Mouse (Mus musculus): Measurements from ENCODE around the gene Crocc2.
A peak's percentile ranks its signal among the peaks of the same experiment; 100 is the strongest.
"Not testable (repeated sequence)": the region's sequence is repeated elsewhere in the genome, so short reads cannot be mapped to it uniquely, and the experiment has no call there.

The Crocc2 gene

GRCm38 (mm10) chr1:93162588-93162987, 5.9 kb upstream of the Crocc2 start:
- DNase-seq: no peak

DNA sequence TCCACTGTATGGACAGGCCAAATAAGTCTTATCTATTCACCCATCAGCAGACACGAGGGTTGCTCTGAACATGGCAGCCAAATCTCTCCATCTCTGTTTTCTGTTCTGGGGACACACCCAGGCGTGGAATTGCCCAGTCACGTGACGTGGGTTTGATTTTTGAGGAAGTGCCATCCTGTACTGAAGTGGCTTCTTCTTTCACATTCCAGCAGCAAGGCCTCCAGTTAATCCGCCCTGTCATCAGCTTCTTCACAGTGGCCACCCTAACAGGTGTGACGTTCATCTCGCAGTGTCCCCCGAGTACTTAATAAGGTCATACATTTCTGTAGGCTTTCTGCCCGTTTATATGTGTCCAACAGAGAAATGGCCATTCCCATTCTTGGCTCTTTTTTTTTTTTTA, 3.1 kb upstream of the Crocc2 start:
- DNase-seq: no peak

DNA sequence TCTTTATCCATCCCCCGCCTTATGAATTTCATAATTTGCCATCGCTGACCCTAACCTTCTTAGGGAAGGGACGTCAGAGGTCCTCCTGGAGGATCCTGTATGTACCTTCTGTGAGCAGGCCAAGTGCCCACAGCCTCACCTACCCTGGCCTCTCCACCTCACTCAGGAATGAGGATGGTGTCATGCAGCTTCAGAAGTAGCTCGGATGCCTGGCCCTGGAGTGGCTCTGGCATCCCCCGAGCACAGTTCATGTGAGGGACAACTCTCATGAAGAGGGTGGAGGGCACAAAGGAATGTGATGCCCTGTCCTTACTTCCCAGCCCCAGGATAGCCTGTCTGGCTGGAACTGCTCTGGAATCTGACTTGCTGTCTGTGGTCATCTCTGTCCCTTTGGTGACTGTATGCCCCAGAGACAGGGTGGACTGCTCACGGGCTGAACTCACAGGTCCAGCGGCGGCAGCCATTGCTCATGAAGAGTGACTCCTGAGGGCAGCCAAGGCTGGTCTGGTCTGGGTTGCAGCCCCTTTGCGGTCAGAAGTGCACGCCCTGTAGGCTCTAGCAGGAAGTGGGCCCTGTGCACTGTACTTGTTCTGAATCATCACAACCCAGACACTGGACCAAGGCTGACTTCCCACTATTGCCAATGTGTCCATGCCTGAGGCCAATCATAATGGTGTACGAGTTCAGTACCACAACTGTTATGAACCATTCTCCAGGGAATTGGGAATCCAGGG, 2.0 kb upstream of the Crocc2 start:
- DNase-seq: no peak

- DNase-seq: no peak
Measured at GRCm38 (mm10) chr1:93173665-93174064, 5.1 kb downstream of the Crocc2 start.

DNA sequence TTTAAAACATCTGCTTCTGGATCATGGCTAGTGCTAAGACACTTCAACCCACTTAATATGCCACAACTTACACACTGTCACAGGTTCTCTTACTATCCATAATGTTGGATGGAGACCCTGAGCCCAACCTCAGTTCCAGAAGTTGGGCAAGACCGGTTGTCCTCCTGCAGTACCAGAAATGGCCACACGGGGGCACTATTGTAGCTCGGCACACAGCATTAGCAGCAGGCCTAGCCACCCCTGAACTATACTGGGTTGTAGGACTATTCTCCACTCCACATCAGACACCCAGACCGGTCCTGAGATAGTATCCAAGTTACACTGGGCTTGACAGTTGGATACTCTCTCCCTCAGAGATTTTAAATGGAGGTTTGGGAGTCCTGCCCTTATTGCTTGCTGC, 5.9 kb downstream of the Crocc2 start:
- DNase-seq: peak; percentile 58

DNA sequence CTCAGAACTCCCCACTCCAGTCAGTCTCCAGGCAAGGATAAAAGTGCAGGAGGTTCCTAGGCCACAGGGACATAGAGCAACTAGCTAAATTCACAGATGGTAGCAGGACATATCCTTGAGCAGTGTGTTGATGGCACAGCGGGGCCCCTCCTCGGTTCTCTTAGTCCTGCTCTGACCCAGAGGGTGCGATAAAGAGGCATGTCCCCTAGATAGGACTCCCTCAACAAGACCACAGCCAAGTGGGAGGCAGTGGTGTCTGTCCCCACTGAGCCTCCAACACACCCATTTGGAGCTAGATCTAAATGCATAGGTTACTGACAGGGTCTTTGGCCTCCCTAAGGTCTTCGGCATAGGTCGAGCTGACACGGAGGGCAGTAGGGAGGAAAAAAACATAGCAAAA, 7.3 kb downstream of the Crocc2 start:
- no peak for DNase-seq

GRCm38 (mm10) chr1:93176525-93177332, 8.2 kb downstream of the Crocc2 start:
- peak; percentile 11 for DNase-seq

GRCm38 (mm10) chr1:93182281-93182680, 13.8 kb downstream of the Crocc2 start:
- DNase-seq: no peak

GRCm38 (mm10) chr1:93184071-93184828, 15.7 kb downstream of the Crocc2 start:
- peak; percentile 47 for DNase-seq

DNA sequence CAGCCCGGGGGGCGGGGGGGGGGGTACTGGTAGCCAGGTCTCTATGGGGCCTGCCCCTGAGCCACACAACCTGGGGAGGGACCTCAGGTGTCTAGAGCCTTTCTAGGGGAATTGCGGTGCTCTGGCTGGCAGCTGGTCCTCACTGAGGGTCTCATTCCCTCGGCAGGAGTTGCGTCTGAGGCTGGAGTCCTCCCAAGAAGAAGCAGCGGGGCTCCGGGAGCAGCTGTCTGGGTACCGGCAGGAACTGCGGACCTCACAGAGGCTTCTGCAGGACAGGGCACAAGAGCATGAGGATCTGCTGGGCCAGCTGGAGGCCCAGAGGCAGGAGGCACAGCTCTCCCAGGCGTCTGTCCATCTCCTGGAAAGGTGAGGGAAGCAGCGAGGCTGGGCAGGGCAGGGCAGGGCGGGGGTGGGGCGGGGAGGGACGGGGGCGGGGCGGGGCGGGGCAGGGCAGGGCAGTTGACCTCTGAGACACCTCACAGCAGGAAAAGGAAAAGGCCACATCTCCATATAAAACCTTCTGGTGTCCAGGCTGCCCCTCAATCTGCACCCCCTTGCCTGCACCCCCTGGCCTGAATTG, 22.3 kb downstream of the Crocc2 start:
- no peak for DNase-seq

DNA sequence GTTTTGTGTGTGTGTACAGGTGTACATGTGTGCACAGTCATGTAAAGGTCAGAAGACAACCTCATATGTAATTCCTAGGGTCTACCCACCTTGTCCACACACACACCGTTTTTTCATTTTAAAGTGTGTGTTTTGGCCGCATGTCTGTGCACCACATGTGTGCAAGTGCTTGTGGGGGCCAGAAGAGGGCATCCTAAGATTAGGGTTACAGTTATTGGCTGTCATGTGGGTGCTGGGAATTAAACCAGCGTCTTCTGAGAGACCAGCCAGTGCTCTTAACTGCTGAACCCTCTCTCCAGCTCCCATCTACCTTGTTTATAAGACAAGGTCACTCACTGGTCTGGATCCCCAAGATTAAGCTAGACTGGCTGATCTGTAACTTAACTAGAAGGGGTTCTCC, 26.4 kb downstream of the Crocc2 start:
- DNase-seq: no peak

DNA sequence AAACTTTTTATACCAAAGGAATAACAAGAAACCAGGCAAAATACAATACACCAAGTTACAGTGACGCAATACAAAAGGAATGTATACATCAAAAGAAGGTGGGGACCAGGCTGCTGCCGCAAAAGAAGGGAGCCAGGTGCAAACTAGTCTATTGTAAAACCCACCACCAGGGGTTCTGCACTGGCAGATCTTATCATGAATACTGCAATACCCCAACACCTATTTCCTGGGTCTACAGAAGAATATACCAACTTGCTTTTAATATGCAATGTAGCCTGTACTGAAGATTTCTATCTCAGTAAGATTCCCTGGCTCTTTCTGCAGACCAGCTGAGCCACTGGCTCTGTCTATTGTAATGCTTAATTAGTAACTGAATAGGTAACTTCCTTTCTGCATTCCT, 28.9 kb downstream of the Crocc2 start:
- not testable (repeated sequence) for DNase-seq

DNA sequence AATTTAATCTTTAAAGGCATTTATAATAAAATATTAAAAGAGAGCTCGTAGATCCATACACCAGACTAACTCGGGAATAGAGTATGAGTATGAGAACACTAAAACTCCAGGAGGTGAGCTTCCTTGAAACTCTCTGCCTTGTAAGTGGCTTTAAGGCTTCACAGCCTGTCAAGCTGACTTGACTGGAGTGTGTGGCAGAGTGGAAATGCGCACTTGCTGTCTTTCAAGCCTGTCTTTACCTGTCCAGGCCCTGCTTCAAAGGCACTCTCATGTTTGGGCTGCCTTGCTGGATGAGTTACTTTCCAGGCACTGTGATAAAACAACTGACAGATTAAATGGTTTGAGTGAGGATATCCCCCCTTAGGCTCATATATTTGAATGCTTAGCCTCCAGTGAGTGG, 29.4 kb downstream of the Crocc2 start:
- no peak for DNase-seq

GRCm38 (mm10) chr1:93206277-93206970, 37.9 kb downstream of the Crocc2 start:
- no peak for DNase-seq

- no peak for DNase-seq
Measured at GRCm38 (mm10) chr1:93207536-93208064, 39.1 kb downstream of the Crocc2 start.

DNA sequence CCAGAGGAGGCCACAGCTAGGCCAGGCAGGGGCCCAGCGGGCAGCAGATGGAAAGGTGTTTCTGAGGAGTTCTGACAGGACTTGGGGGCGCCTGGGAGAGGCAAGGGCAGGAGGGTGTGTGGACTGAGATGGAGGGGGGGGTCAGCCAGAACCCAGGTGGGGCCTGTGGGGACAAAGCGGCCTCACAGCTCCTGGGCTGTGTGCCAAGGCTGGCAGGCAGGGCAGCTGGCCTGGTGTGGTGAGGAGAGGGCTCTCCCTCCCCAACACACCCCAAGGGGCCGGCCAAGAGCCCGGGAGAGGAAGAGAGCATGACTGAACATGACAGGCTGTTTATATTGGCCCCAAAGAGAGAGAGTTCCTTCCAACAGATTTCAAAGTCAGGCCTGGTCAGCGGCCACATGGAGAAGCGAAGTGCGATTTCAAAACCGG, 41.7 kb downstream of the Crocc2 start:
- DNase-seq: peak; percentile 44

DNA sequence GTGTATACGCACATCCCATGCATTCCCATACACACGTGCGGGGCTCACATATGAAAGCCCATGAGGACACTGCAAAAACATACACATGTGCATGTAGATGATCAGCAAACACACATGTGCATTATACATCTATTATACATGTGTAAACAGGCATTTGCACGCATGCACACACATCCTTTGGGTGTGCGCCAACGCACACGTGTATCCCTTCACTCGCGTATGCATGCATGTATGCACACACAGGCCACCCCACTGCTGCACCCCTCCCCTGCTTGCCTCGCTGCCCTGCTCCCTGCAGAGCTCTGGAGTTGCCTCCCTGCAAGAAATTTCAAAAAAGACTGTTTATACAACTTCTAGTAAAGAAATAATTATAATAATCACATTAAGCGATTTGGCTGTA, 42.5 kb downstream of the Crocc2 start:
- DNase-seq: no peak

DNA sequence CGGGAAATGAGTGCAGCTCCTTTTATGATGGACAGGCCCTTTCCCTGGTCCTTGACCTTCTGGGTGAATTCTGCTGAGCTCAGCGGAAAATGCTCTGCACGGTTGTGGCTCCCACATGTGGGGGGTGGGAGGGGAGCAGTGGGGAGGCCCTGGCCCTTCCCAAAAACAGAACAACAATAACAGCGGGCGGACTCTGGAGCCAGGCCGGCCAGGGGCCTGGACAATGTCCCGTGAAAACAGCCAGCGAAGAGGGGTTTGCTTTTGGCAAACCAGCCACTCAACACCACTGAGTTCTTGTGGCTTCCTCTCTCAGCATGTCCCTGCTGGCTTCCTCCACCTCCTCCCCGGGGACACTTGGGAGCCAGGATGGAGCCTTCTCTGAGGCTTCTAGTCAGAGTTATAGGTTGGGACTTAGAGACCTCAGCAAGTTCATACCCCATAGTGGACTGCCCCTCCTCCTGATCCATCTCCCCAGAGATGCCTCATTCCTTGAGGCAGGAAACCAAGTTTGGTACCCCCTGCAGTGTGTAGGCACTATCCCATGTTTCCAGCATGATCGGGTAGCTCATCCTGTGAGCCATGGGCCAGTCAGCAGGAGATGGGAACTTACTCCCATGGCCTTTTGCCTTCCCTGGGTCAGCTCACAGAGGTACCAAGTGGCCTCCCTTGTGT, 43.2 kb downstream of the Crocc2 start:
- no peak for DNase-seq

GRCm38 (mm10) chr1:93212441-93212840, 43.9 kb downstream of the Crocc2 start:
- no peak for DNase-seq

- no peak for DNase-seq
Measured at GRCm38 (mm10) chr1:93214612-93215011, 46.1 kb downstream of the Crocc2 start.

DNA sequence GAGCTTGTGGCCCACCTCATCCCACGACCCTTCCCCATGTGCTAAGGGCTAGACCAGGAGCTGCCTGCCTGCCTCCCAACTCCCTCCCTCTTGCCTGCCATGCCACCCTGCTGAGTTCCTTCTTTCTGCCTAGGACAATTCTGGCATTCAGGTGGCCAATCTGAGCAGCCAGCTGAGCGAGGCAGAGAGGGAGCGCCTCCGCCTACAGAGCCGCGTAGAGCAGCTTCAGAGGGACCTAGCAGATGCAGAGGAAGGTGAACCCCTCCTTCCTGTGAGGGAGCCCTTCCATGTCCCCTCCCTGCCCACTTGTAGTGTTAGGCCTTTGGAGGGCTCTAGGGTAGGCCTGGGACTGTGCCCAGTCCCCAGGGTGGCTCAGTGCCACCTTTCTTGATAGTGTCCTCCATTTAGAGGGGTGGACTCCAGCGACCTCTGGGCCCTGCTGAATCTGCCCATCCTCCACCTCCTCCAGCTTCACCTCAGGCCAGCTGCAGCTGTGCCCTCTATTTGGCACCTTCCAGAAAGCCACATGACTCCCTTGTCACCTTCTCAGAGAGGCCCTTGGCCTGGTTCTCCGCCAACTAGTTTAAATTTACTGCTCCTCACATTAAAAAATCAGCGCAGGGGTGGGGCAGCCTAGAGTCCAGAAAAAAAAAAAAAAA, 48.4 kb downstream of the Crocc2 start:
- DNase-seq: no peak
